Mouse (Mus musculus): ENCODE measurements around the gene Chrna5.

DNA sequence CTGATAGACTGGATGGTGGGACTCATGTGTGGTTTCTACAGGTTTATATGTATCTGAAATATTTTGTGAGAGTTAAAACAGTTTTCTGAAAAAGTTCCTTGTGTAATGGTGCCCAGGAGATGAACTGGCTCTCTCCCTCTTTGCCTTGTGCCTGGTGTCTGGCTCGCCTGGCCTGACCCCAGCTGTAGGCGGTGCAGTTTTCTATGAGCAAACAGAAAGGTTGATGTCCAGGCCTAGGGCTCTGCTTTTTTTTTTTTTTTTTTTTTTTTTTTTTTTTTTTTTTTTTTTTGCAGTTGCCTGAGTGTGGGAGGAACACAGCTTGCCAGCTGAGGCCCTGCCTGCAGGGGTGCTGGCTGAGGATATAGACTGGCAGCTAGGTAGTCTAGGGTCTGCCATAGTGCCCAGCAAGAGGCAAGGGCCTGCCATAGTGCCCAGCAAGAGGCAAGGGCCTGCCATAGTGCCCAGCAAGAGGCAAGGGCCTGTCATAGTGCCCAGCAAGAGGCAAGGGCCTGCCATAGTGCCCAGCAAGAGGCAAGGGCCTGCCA lies 74.8 kb downstream of the Chrna5 start:
- TF ChIP-seq POLR2A (IDR thresholded peaks at IDR 0.05; ENCODE audit: extremely low read depth, insufficient read depth, low read length) = no peak
- TF ChIP-seq CTCF (IDR thresholded peaks at IDR 0.05; ENCODE audit: extremely low read depth, insufficient read depth, low read length) = no peak

Measured in cortical plate, adult 2 months (tissue).